ENCODE assay signal across 21 mouse cellular contexts in genomic region chr10:59743397-59743796, GRCm38 (mm10).
"Had no signal": no experiment of that assay in that cellular context is flagged by ENCODE, and none has a peak within 500 bp of the region (broad histone marks: within the 10 kb centered on the region; RNA-seq: fewer than 3 reads in every experiment).

No protein-coding gene starts in this region.

- ATAC-seq: midbrain, embryonic 15.5 days had no signal

- H3K9me3 ChIP-seq: limb, embryonic 12.5 days; limb, embryonic 15.5 days; midbrain, embryonic 12.5 days; midbrain, embryonic 15.5 days; stomach, embryonic 15.5 days had no signal

- H3K27me3 ChIP-seq: limb, embryonic 12.5 days; limb, embryonic 15.5 days; midbrain, embryonic 12.5 days; midbrain, embryonic 15.5 days; stomach, embryonic 15.5 days had no signal

- H3K9ac ChIP-seq: limb, embryonic 12.5 days; limb, embryonic 15.5 days; liver, embryonic 14.5 days; liver, postnatal 0 days; lung, embryonic 14.5 days; midbrain, embryonic 12.5 days; midbrain, embryonic 15.5 days; stomach, embryonic 15.5 days had no signal

- H3K4me2 ChIP-seq: limb, embryonic 12.5 days; limb, embryonic 15.5 days; liver, embryonic 11.5 days; lung, embryonic 14.5 days; midbrain, embryonic 12.5 days; midbrain, embryonic 15.5 days; stomach, embryonic 15.5 days had no signal

- H3K4me1 ChIP-seq: limb, embryonic 15.5 days; midbrain, embryonic 12.5 days; midbrain, embryonic 15.5 days; stomach, embryonic 15.5 days had no signal

- H3K27ac ChIP-seq: kidney, postnatal 0 days; layer of hippocampus, adult 2 months; left cerebral cortex, adult 2 months; limb, embryonic 12.5 days; limb, embryonic 15.5 days; liver, embryonic 14.5 days; macrophage; midbrain, embryonic 12.5 days; midbrain, embryonic 15.5 days; stomach, embryonic 15.5 days had no signal

- H3K4me3 ChIP-seq: layer of hippocampus, adult 2 months; left cerebral cortex, adult 2 months; limb, embryonic 12.5 days; limb, embryonic 15.5 days; midbrain, embryonic 12.5 days; midbrain, embryonic 15.5 days; stomach, embryonic 15.5 days had no signal

- DNase-seq: kidney, adult 18-20 months; kidney, adult 9 months; kidney, postnatal 25 days; layer of hippocampus, adult 9-11 months; layer of hippocampus, postnatal 36 days; liver, postnatal 0 days; lung, embryonic 14.5 days; retina, postnatal 1 day; right cerebral cortex, postnatal 25 days; thymus, postnatal 25 days had no signal

- H3K36me3 ChIP-seq: midbrain, embryonic 15.5 days had no signal
